Comparison of ENCODE assay signal across 9 mouse cellular contexts in genomic region chr11:100425851-100426250, GRCm38 (mm10). TPM values are rescaled to one million over a fixed set of nuclear protein-coding genes. Genes with fewer than 3 reads are reported as not detected.
DNase-seq lines count a peak whose midpoint lies in the region; ATAC-seq and TF ChIP-seq lines count a peak whose summit lies in the region.
"Had no signal": no experiment of that assay in that cellular context is flagged by ENCODE, and none has a peak within 500 bp of the region (broad histone marks: within the 10 kb centered on the region; RNA-seq: fewer than 3 reads in every experiment).

No protein-coding gene starts in this region.

- WGBS in midbrain, embryonic 11.5 days: 36% methylated on average over 7 of the region's 7 CpGs
- WGBS in midbrain, embryonic 16.5 days: 41% methylated on average over 7 of the region's 7 CpGs
- WGBS in intestine, postnatal 0 days: 21% methylated on average over 7 of the region's 7 CpGs
- 35% methylated on average over 7 of the region's 7 CpGs for WGBS in midbrain, postnatal 0 days
- 18% methylated on average over 7 of the region's 7 CpGs for WGBS in stomach, postnatal 0 days

- no peak overlapping the region for H3K4me2 ChIP-seq in midbrain, embryonic 11.5 days
- H3K4me2 ChIP-seq in midbrain, embryonic 16.5 days (ENCODE audit: low read length): no peak overlapping the region
- no peak overlapping the region for H3K4me2 ChIP-seq in intestine, postnatal 0 days (replicated peaks; ENCODE audit: low read depth)
- no peak overlapping the region for H3K4me2 ChIP-seq in midbrain, postnatal 0 days (ENCODE audit: low read depth, low read length, poor library complexity, severe bottlenecking)
- no peak overlapping the region for H3K4me2 ChIP-seq in stomach, postnatal 0 days (replicated peaks; ENCODE audit: low read depth)
- H3K4me2 ChIP-seq: embryonic facial prominence, embryonic 12.5 days had no signal

- no peaks in the 10 kb centered on the region for H3K9me3 ChIP-seq in midbrain, embryonic 11.5 days (ENCODE audit: control insufficient read depth, low read length)
- no peaks in the 10 kb centered on the region for H3K9me3 ChIP-seq in midbrain, embryonic 16.5 days (replicated peaks; ENCODE audit: control insufficient read depth, low read length, poor library complexity, severe bottlenecking)
- no peaks in the 10 kb centered on the region for H3K9me3 ChIP-seq in intestine, postnatal 0 days (ENCODE audit: control insufficient read depth)
- no peaks in the 10 kb centered on the region for H3K9me3 ChIP-seq in midbrain, postnatal 0 days (ENCODE audit: low read length)
- no peaks in the 10 kb centered on the region for H3K9me3 ChIP-seq in stomach, postnatal 0 days (ENCODE audit: control insufficient read depth, low read length)
- H3K9me3 ChIP-seq: embryonic facial prominence, embryonic 12.5 days had no signal

- H3K27me3 ChIP-seq in midbrain, embryonic 11.5 days (ENCODE audit: control insufficient read depth, insufficient read depth, low read length): no peaks in the 10 kb centered on the region
- H3K27me3 ChIP-seq in midbrain, embryonic 16.5 days (ENCODE audit: control insufficient read depth, insufficient read depth, low read depth, low read length): no peaks in the 10 kb centered on the region
- no peaks in the 10 kb centered on the region for H3K27me3 ChIP-seq in intestine, postnatal 0 days (replicated peaks; ENCODE audit: control insufficient read depth, insufficient read depth, low read length)
- no peaks in the 10 kb centered on the region for H3K27me3 ChIP-seq in midbrain, postnatal 0 days (ENCODE audit: insufficient read depth, low read length)
- H3K27me3 ChIP-seq in stomach, postnatal 0 days (ENCODE audit: control insufficient read depth, insufficient read depth, low read length): no peaks in the 10 kb centered on the region
- H3K27me3 ChIP-seq: embryonic facial prominence, embryonic 12.5 days had no signal

- ATAC-seq in midbrain, embryonic 11.5 days (ENCODE audit: low FRiP score): no peak
- ATAC-seq in midbrain, embryonic 16.5 days: no peak
- peak; percentile 54; the same call in 1 of the 2 replicates for ATAC-seq in intestine, postnatal 0 days
- ATAC-seq in midbrain, postnatal 0 days (ENCODE audit: low FRiP score): no peak
- 0 out of 2 replicates have a peak, but pooled peaks have one; percentile 33 for ATAC-seq in stomach, postnatal 0 days (ENCODE audit: low FRiP score, low TSS enrichment)

- H3K4me1 ChIP-seq in midbrain, embryonic 11.5 days (ENCODE audit: control insufficient read depth, insufficient read depth, low read length): no peaks in the 10 kb centered on the region
- no peaks in the 10 kb centered on the region for H3K4me1 ChIP-seq in midbrain, embryonic 16.5 days (ENCODE audit: control insufficient read depth, insufficient read depth, low read length)
- H3K4me1 ChIP-seq in intestine, postnatal 0 days (replicated peaks; ENCODE audit: control insufficient read depth, insufficient read depth, low read length): no peaks in the 10 kb centered on the region
- H3K4me1 ChIP-seq in midbrain, postnatal 0 days (ENCODE audit: insufficient read depth, low read length): no peaks in the 10 kb centered on the region
- no peaks in the 10 kb centered on the region for H3K4me1 ChIP-seq in stomach, postnatal 0 days (replicated peaks; ENCODE audit: control insufficient read depth, insufficient read depth)
- H3K4me1 ChIP-seq: embryonic facial prominence, embryonic 12.5 days had no signal

- no peak for TF ChIP-seq EP300 in stomach, postnatal 0 days (optimal IDR thresholded peaks at IDR 0.05)

- H3K9ac ChIP-seq in midbrain, embryonic 11.5 days (ENCODE audit: low read length): no peak overlapping the region
- H3K9ac ChIP-seq in midbrain, embryonic 16.5 days (ENCODE audit: low read depth, low read length): no peak overlapping the region
- no peak overlapping the region for H3K9ac ChIP-seq in intestine, postnatal 0 days (ENCODE audit: low read depth, low read length)
- H3K9ac ChIP-seq in midbrain, postnatal 0 days (replicated peaks; ENCODE audit: low read length, poor library complexity, severe bottlenecking): no peak overlapping the region
- no peak overlapping the region for H3K9ac ChIP-seq in stomach, postnatal 0 days (ENCODE audit: low read length)
- H3K9ac ChIP-seq: embryonic facial prominence, embryonic 12.5 days had no signal

- intact Hi-C loops in left cerebral cortex, postnatal 36 days (cut with DNase I): loop anchor here (5.0 to 10.0 kb wide), 3 partner anchors 46 to 279 kb away; partner anchors contain the start of genes Dhx58 and Klhl11

- no peaks in the 10 kb centered on the region for H3K36me3 ChIP-seq in midbrain, embryonic 11.5 days (ENCODE audit: control insufficient read depth, insufficient read depth, low read length)
- peaks cover 2% of the 10 kb centered on the region; the same call in 1 of the 2 replicates for H3K36me3 ChIP-seq in midbrain, embryonic 16.5 days (ENCODE audit: control insufficient read depth, insufficient read depth, low read length)
- no peaks in the 10 kb centered on the region for H3K36me3 ChIP-seq in intestine, postnatal 0 days (ENCODE audit: control insufficient read depth, insufficient read depth)
- peaks cover 7% of the 10 kb centered on the region for H3K36me3 ChIP-seq in midbrain, postnatal 0 days (ENCODE audit: insufficient read depth, low read length)
- no peaks in the 10 kb centered on the region; the same call in 1 of the 2 replicates for H3K36me3 ChIP-seq in stomach, postnatal 0 days (ENCODE audit: control insufficient read depth, insufficient read depth, low read length)

- no peak overlapping the region for H3K4me3 ChIP-seq in midbrain, embryonic 11.5 days (ENCODE audit: low read depth, low read length)
- no peak overlapping the region for H3K4me3 ChIP-seq in midbrain, embryonic 16.5 days (ENCODE audit: low read depth, low read length)
- no peak overlapping the region for H3K4me3 ChIP-seq in intestine, postnatal 0 days (ENCODE audit: low read depth, low read length)
- no peak overlapping the region for H3K4me3 ChIP-seq in midbrain, postnatal 0 days (ENCODE audit: low read depth, low read length)
- H3K4me3 ChIP-seq in stomach, postnatal 0 days (ENCODE audit: low read depth, low read length): no peak overlapping the region
- H3K4me3 ChIP-seq: embryonic facial prominence, embryonic 12.5 days had no signal

- no peak overlapping the region for H3K27ac ChIP-seq in midbrain, embryonic 11.5 days (ENCODE audit: low read depth, low read length)
- H3K27ac ChIP-seq in midbrain, embryonic 16.5 days (ENCODE audit: low read length): no peak overlapping the region
- no peak overlapping the region for H3K27ac ChIP-seq in intestine, postnatal 0 days (ENCODE audit: low read depth, low read length)
- no peak overlapping the region for H3K27ac ChIP-seq in midbrain, postnatal 0 days (ENCODE audit: low read depth, low read length)
- H3K27ac ChIP-seq in stomach, postnatal 0 days (replicated peaks): 0 out of 2 replicates have a peak overlapping the region, but pooled peaks have one; percentile 5
- H3K27ac ChIP-seq: embryonic facial prominence, embryonic 12.5 days had no signal

- DNase-seq in midbrain, embryonic 11.5 days (ENCODE audit: low spot score, missing footprints): peak; percentile 89
- DNase-seq in cerebellum, adult 11-12 months: peak; percentile 59
- peak; percentile 75 for DNase-seq in gastrocnemius, postnatal 10 days
- DNase-seq in left cerebral cortex, postnatal 36 days (ENCODE audit: low spot score in 2 of 2): peak; percentile 47 to 66
- DNase-seq in midbrain, postnatal 0 days (ENCODE audit: low spot score): peak; percentile 69
- peak; percentile 55 for DNase-seq in stomach, postnatal 0 days (ENCODE audit: low spot score)

- TF ChIP-seq CTCF in intestine, postnatal 0 days (IDR thresholded peaks at IDR 0.05; ENCODE audit: low read depth): peak; percentile 90
- TF ChIP-seq CTCF in midbrain, postnatal 0 days (IDR thresholded peaks at IDR 0.05): peak; percentile 71
- peak; percentile 83 for TF ChIP-seq CTCF in stomach, postnatal 0 days (IDR thresholded peaks at IDR 0.05; ENCODE audit: low read depth)

RNA-seq across cellular contexts. Expression of gene Fkbp10, which starts 10.4 kb away (rescaled TPM):
- polyA plus RNA-seq in midbrain, embryonic 11.5 days (2014; fragmentation: Nextera tagmentation; extraction: Ambion mirVana): 33.0 and 36.2 TPM in 2 replicates
- 19.3 and 19.6 TPM in 2 replicates for polyA plus RNA-seq in midbrain, embryonic 16.5 days (2015; fragmentation: Nextera tagmentation; extraction: Ambion mirVana)
- total RNA-seq in gastrocnemius, postnatal 10 days (2021): 10 to 100 TPM; 46.6 to 65.6 TPM
- 31.7 and 37.0 TPM in 2 replicates for polyA plus RNA-seq in intestine, postnatal 0 days (2015; fragmentation: Nextera tagmentation; extraction: Ambion mirVana)
- 1 to 10 TPM; 5.3 to 6.6 TPM for total RNA-seq in left cerebral cortex, postnatal 36 days (2021)
- 29.0 and 33.9 TPM in 2 replicates for total RNA-seq in midbrain, postnatal 0 days (2014; rRNA removed)
- polyA plus RNA-seq in midbrain, postnatal 0 days (2015; fragmentation: Nextera tagmentation; extraction: Ambion mirVana): 19.9 and 21.8 TPM in 2 replicates
- 59.5 and 62.1 TPM in 2 replicates for polyA plus RNA-seq in stomach, postnatal 0 days (2015; fragmentation: Nextera tagmentation; extraction: Ambion mirVana)

RNA-seq across cellular contexts. Expression of gene P3h4, which starts 11.2 kb away (rescaled TPM):
- 19.3 and 19.7 TPM in 2 replicates for polyA plus RNA-seq in midbrain, embryonic 11.5 days (2014; fragmentation: Nextera tagmentation; extraction: Ambion mirVana)
- polyA plus RNA-seq in midbrain, embryonic 16.5 days (2015; fragmentation: Nextera tagmentation; extraction: Ambion mirVana): 20.7 and 20.8 TPM in 2 replicates
- total RNA-seq in gastrocnemius, postnatal 10 days (2021): 10 to 100 TPM; 15.4 to 22.8 TPM
- polyA plus RNA-seq in intestine, postnatal 0 days (2015; fragmentation: Nextera tagmentation; extraction: Ambion mirVana): 17.0 and 17.2 TPM in 2 replicates
- 10 to 100 TPM in 1 of 2 experiments, 1 to 10 TPM in 1; 7.9 to 10.6 TPM for total RNA-seq in left cerebral cortex, postnatal 36 days (2021)
- total RNA-seq in midbrain, postnatal 0 days (2014; rRNA removed): 24.4 and 26.0 TPM in 2 replicates
- 23.4 and 23.7 TPM in 2 replicates for polyA plus RNA-seq in midbrain, postnatal 0 days (2015; fragmentation: Nextera tagmentation; extraction: Ambion mirVana)
- polyA plus RNA-seq in stomach, postnatal 0 days (2015; fragmentation: Nextera tagmentation; extraction: Ambion mirVana): 40.6 and 43.2 TPM in 2 replicates

RNA-seq across cellular contexts. Expression of gene Nt5c3b, which starts 15.8 kb away (rescaled TPM):
- polyA plus RNA-seq in midbrain, embryonic 11.5 days (2014; fragmentation: Nextera tagmentation; extraction: Ambion mirVana): 88.9 and 91.6 TPM in 2 replicates
- polyA plus RNA-seq in midbrain, embryonic 16.5 days (2015; fragmentation: Nextera tagmentation; extraction: Ambion mirVana): 109 and 122 TPM in 2 replicates
- total RNA-seq in gastrocnemius, postnatal 10 days (2021): 10 to 100 TPM; 19.3 to 24.4 TPM
- 31.6 and 33.0 TPM in 2 replicates for polyA plus RNA-seq in intestine, postnatal 0 days (2015; fragmentation: Nextera tagmentation; extraction: Ambion mirVana)
- total RNA-seq in left cerebral cortex, postnatal 36 days (2021): 10 to 100 TPM; 46.3 to 48.5 TPM
- total RNA-seq in midbrain, postnatal 0 days (2014; rRNA removed): 57.2 and 58.5 TPM in 2 replicates
- 111 and 113 TPM in 2 replicates for polyA plus RNA-seq in midbrain, postnatal 0 days (2015; fragmentation: Nextera tagmentation; extraction: Ambion mirVana)
- 69.6 and 70.7 TPM in 2 replicates for polyA plus RNA-seq in stomach, postnatal 0 days (2015; fragmentation: Nextera tagmentation; extraction: Ambion mirVana)

RNA-seq across cellular contexts. Expression of gene Klhl10, which starts 15.9 kb away (rescaled TPM):
- 0.44 and 0.61 TPM in 2 replicates for polyA plus RNA-seq in midbrain, embryonic 11.5 days (2014; fragmentation: Nextera tagmentation; extraction: Ambion mirVana)
- polyA plus RNA-seq in midbrain, embryonic 16.5 days (2015; fragmentation: Nextera tagmentation; extraction: Ambion mirVana): 0.70 and 0.73 TPM in 2 replicates
- total RNA-seq in gastrocnemius, postnatal 10 days (2021): under 1 TPM; 0.38 to 0.63 TPM
- 0.13 and 0.14 TPM in 2 replicates for polyA plus RNA-seq in intestine, postnatal 0 days (2015; fragmentation: Nextera tagmentation; extraction: Ambion mirVana)
- 1 to 10 TPM in 1 of 2 experiments, under 1 TPM in 1; 0.77 to 1.1 TPM for total RNA-seq in left cerebral cortex, postnatal 36 days (2021)
- total RNA-seq in midbrain, postnatal 0 days (2014; rRNA removed): 0.22 and 0.61 TPM in 2 replicates
- 0.45 and 0.65 TPM in 2 replicates for polyA plus RNA-seq in midbrain, postnatal 0 days (2015; fragmentation: Nextera tagmentation; extraction: Ambion mirVana)
- polyA plus RNA-seq in stomach, postnatal 0 days (2015; fragmentation: Nextera tagmentation; extraction: Ambion mirVana): 0.16 and 0.22 TPM in 2 replicates

RNA-seq across cellular contexts. Expression of gene Jup, which starts 28.3 kb away (rescaled TPM):
- polyA plus RNA-seq in midbrain, embryonic 11.5 days (2014; fragmentation: Nextera tagmentation; extraction: Ambion mirVana): 23.5 and 25.2 TPM in 2 replicates
- 99.7 and 109 TPM in 2 replicates for polyA plus RNA-seq in midbrain, embryonic 16.5 days (2015; fragmentation: Nextera tagmentation; extraction: Ambion mirVana)
- total RNA-seq in gastrocnemius, postnatal 10 days (2021): 10 to 100 TPM; 81.4 to 90.0 TPM
- 102 and 103 TPM in 2 replicates for polyA plus RNA-seq in intestine, postnatal 0 days (2015; fragmentation: Nextera tagmentation; extraction: Ambion mirVana)
- 10 to 100 TPM; 44.1 to 49.2 TPM for total RNA-seq in left cerebral cortex, postnatal 36 days (2021)
- total RNA-seq in midbrain, postnatal 0 days (2014; rRNA removed): 133 and 156 TPM in 2 replicates
- polyA plus RNA-seq in midbrain, postnatal 0 days (2015; fragmentation: Nextera tagmentation; extraction: Ambion mirVana): 69.7 and 75.5 TPM in 2 replicates
- polyA plus RNA-seq in stomach, postnatal 0 days (2015; fragmentation: Nextera tagmentation; extraction: Ambion mirVana): 234 and 259 TPM in 2 replicates

Comparison
In these comparisons a context has a peak if more than half of its experiments do, and no peak if none do; other contexts are left out.
1. ATAC-seq: peak in intestine, postnatal 0 days (single experiment) and stomach, postnatal 0 days (single experiment); none in midbrain, embryonic 11.5 days (single experiment), midbrain, embryonic 16.5 days (single experiment) and midbrain, postnatal 0 days (single experiment).
2. Peak in every context shown above with its lines, with median percentiles within 50 percentile points of each other: DNase-seq and CTCF ChIP-seq.